Mouse (Mus musculus) spleen, postnatal 36 days (tissue): ENCODE measurements at regions not wholly inside any gene's neighbourhood (a gene's known extent, or its start where the extent isn't known, plus 50 kb on each side); places are given as distances from the start of the nearest gene placed in this dataset.

ENCODE experiments used
- DNase-seq, 2 experiments: peaks; one replicate each; pipeline ENCODE4 v3.0.0; 2022; ENCODE audit warnings: low spot score in 2 of 2, mixed read lengths in 1 of 2

GRCm38 (mm10) chr4:124075551-124075950, 157.7 kb upstream of the 4930535I16Rik start:
- no peak for DNase-seq

GRCm38 (mm10) chr4:124073646-124074045, 155.8 kb upstream of the 4930535I16Rik start:
- DNase-seq: no peak

- DNase-seq: no peak
These were observed 146.8 kb upstream of the 4930535I16Rik start for GRCm38 (mm10) chr4:124064601-124065000.

GRCm38 (mm10) chr4:124063269-124064100, 145.7 kb upstream of the 4930535I16Rik start:
- DNase-seq: no peak

- no peak for DNase-seq
These were observed 139.8 kb upstream of the 4930535I16Rik start for GRCm38 (mm10) chr4:124057607-124058006.

GRCm38 (mm10) chr4:124054240-124054760, 136.5 kb upstream of the 4930535I16Rik start:
- no peak for DNase-seq

- no peak for DNase-seq
These were observed 135.7 kb upstream of the 4930535I16Rik start for GRCm38 (mm10) chr4:124053340-124054038.

GRCm38 (mm10) chr4:124052387-124052786, 134.6 kb upstream of the 4930535I16Rik start:
- DNase-seq: no peak

- DNase-seq: no peak
These were observed 130.6 kb upstream of the 4930535I16Rik start for GRCm38 (mm10) chr4:124048348-124048831.

GRCm38 (mm10) chr4:124047898-124048297, 130.1 kb upstream of the 4930535I16Rik start:
- no peak for DNase-seq

GRCm38 (mm10) chr4:124036483-124036882, 118.7 kb upstream of the 4930535I16Rik start:
- DNase-seq: no peak

- DNase-seq: no peak
These were observed 117.8 kb upstream of the 4930535I16Rik start for GRCm38 (mm10) chr4:124035657-124036061.

GRCm38 (mm10) chr4:124035192-124035591, 117.4 kb upstream of the 4930535I16Rik start:
- DNase-seq: no peak

- DNase-seq: no peak
These were observed 110.2 kb upstream of the 4930535I16Rik start for GRCm38 (mm10) chr4:124028061-124028460.

- no peak for DNase-seq
These were observed 98.6 kb upstream of the 4930535I16Rik start for GRCm38 (mm10) chr4:124016401-124016800.

GRCm38 (mm10) chr4:124015323-124015722, 97.5 kb upstream of the 4930535I16Rik start:
- DNase-seq: no peak

GRCm38 (mm10) chr4:124012406-124012805, 94.6 kb upstream of the 4930535I16Rik start:
- no peak for DNase-seq

GRCm38 (mm10) chr4:124008725-124009124, 90.9 kb upstream of the 4930535I16Rik start:
- DNase-seq: no peak

GRCm38 (mm10) chr4:124005626-124006315, 87.9 kb upstream of the 4930535I16Rik start:
- no peak for DNase-seq

- DNase-seq: no peak
These were observed 84.9 kb upstream of the 4930535I16Rik start for GRCm38 (mm10) chr4:124002760-124003159.

- DNase-seq: no peak
These were observed 84.3 kb upstream of the 4930535I16Rik start for GRCm38 (mm10) chr4:124002105-124002504.

- DNase-seq: peak in 1 of 2 experiments; percentile 1
These were observed 78.0 kb upstream of the 4930535I16Rik start for GRCm38 (mm10) chr4:123995815-123996214.
